Mouse (Mus musculus): ENCODE data around the gene Cela1. TPM values are rescaled to one million over a fixed set of nuclear protein-coding genes. Genes with fewer than 3 reads are reported as not detected.

The Cela1 gene
- polyA plus RNA-seq, 1 experiment from 2014 or later: 1.7 TPM

- H3K27ac ChIP-seq (replicated peaks): no peak overlapping the region
- H3K36me3 ChIP-seq: no peaks in the 10 kb centered on the region
- peaks cover 11% of the 10 kb centered on the region for H3K4me1 ChIP-seq
- no peak for DNase-seq (ENCODE audit: low spot score)
- 15% methylated on average over 7 of the region's 7 CpGs for WGBS
- no peaks in the 10 kb centered on the region for H3K27me3 ChIP-seq (ENCODE audit: low read depth, poor library complexity, severe bottlenecking)
- H3K9me3 ChIP-seq (replicated peaks): no peaks in the 10 kb centered on the region; the same call in 1 of the 2 replicates
- H3K4me3 ChIP-seq: no peak overlapping the region
Observed at GRCm38 (mm10) chr15:100666219-100666696, 21.5 kb downstream of the Cela1 start.

GRCm38 (mm10) chr15:100665411-100666218 lies 22.1 kb downstream of the Cela1 start:
- H3K27ac ChIP-seq (replicated peaks): no peak overlapping the region
- 45% methylated on average over 9 of the region's 9 CpGs for WGBS
- no peak for DNase-seq (ENCODE audit: low spot score)
- H3K36me3 ChIP-seq: no peaks in the 10 kb centered on the region
- no peaks in the 10 kb centered on the region for H3K27me3 ChIP-seq (ENCODE audit: low read depth, poor library complexity, severe bottlenecking)
- H3K9me3 ChIP-seq (replicated peaks): no peaks in the 10 kb centered on the region; the same call in 1 of the 2 replicates
- peaks cover 11% of the 10 kb centered on the region for H3K4me1 ChIP-seq
- H3K4me3 ChIP-seq: no peak overlapping the region

- Histone ChIP-seq H3K9me3 (replicated peaks) (no peaks in the 10 kb centered on the region; the same call in 1 of the 2 replicates), H3K27ac (replicated peaks) (no peak overlapping the region), H3K4me3 (no peak overlapping the region), H3K27me3 (ENCODE audit: low read depth, poor library complexity, severe bottlenecking) (no peaks in the 10 kb centered on the region), H3K36me3 (no peaks in the 10 kb centered on the region), H3K4me1 (peaks cover 11% of the 10 kb centered on the region)
- 84% methylated on average over 9 of the region's 9 CpGs for WGBS
- DNase-seq (ENCODE audit: low spot score): no peak
Observed at GRCm38 (mm10) chr15:100664813-100665274, 22.9 kb downstream of the Cela1 start.

GRCm38 (mm10) chr15:100660805-100661204 lies 26.9 kb downstream of the Cela1 start:
- Histone ChIP-seq H3K4me3 (no peak overlapping the region), H3K27me3 (ENCODE audit: low read depth, poor library complexity, severe bottlenecking) (no peaks in the 10 kb centered on the region), H3K4me1 (no peaks in the 10 kb centered on the region; the same call in 1 of the 2 replicates), H3K27ac (replicated peaks) (no peak overlapping the region), H3K9me3 (replicated peaks) (no peaks in the 10 kb centered on the region), H3K36me3 (no peaks in the 10 kb centered on the region)
- no peak for DNase-seq (ENCODE audit: low spot score)
- 90% methylated on average over 5 of the region's 5 CpGs for WGBS

GRCm38 (mm10) chr15:100660306-100660705 lies 27.4 kb downstream of the Cela1 start:
- 87% methylated on average over 9 of the region's 9 CpGs for WGBS

DNA sequence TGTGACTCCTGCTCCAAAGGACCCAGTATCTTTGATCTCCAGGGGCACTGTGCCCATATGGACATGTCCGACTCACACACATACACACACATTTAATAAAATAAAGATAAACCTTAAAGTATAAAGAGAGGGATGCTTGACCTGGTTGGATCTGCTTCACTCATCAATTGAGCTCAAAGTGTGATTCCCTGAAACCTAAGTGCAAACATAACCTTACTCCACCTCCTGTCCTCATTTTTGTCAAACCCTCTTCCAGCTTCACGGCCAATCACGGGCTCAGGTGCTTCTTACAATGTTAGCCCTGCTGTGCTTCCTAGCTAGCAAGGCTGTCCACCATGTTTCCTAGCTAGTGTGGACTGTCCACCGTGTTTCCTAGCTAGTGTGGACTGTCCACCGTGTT lies 32.5 kb downstream of the Cela1 start:
- Histone ChIP-seq H3K27ac (replicated peaks) (no peak overlapping the region), H3K4me3 (no peak overlapping the region), H3K27me3 (ENCODE audit: low read depth, poor library complexity, severe bottlenecking) (no peaks in the 10 kb centered on the region), H3K36me3 (no peaks in the 10 kb centered on the region), H3K4me1 (no peaks in the 10 kb centered on the region), H3K9me3 (replicated peaks) (no peaks in the 10 kb centered on the region)
- no peak for DNase-seq (ENCODE audit: low spot score)
- 89% methylated on average over 5 of the region's 5 CpGs for WGBS

More at GRCm38 (mm10) chr15:100660306-100660705, 27.4 kb downstream of the Cela1 start:
- no peaks in the 10 kb centered on the region for H3K36me3 ChIP-seq
- H3K4me3 ChIP-seq: no peak overlapping the region
- DNase-seq (ENCODE audit: low spot score): no peak
- H3K27ac ChIP-seq (replicated peaks): no peak overlapping the region
- no peaks in the 10 kb centered on the region for H3K27me3 ChIP-seq (ENCODE audit: low read depth, poor library complexity, severe bottlenecking)
- H3K9me3 ChIP-seq (replicated peaks): no peaks in the 10 kb centered on the region
- H3K4me1 ChIP-seq: no peaks in the 10 kb centered on the region

DNA sequence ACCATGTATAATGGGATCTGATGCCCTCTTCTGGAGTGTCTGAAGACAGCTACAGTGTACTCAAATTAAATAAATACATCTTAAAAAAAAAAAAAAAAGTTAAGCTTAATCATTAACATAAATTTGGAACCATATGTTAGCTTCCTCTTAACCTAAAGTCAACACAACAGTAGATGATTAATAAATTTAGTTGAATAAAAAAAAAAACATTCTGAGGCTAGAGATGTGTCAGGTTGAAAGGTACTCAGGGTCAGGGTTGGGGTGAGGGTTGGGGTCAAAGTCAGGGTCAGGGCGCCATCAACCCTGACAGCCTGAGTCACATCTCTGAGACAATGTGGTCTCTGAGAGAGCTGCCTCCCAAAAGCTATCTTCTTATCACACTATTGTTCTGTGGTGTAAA lies 33.5 kb downstream of the Cela1 start:
- Histone ChIP-seq H3K4me3 (no peak overlapping the region), H3K27me3 (ENCODE audit: low read depth, poor library complexity, severe bottlenecking) (no peaks in the 10 kb centered on the region), H3K9me3 (replicated peaks) (no peaks in the 10 kb centered on the region), H3K36me3 (no peaks in the 10 kb centered on the region), H3K4me1 (no peaks in the 10 kb centered on the region), H3K27ac (replicated peaks) (no peak overlapping the region)
- no peak for DNase-seq (ENCODE audit: low spot score)
- WGBS: 85% methylated on average over 1 of the region's 1 CpGs

DNA sequence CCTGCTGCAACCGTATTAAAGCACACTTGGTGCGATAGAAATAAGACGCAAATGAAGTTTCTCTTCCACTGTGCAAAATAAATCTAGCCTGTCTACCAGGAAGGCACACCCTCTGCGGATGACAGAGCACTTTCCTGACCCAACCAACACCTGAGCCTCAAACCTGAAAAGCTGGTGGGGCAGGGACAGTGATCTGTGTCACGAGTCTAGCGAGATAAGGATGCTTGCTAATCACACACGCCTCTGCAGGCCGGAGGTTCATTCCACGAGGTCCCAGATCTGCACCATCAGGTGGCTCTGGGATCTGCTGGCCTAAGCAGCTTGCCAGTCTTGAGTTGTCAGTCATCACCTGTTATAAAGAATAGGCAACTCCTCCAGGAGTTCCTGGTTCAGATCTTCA lies 36.1 kb downstream of the Cela1 start:
- H3K36me3 ChIP-seq: no peaks in the 10 kb centered on the region
- no peak overlapping the region for H3K27ac ChIP-seq (replicated peaks)
- 86% methylated on average over 9 of the region's 9 CpGs for WGBS
- H3K9me3 ChIP-seq (replicated peaks): no peaks in the 10 kb centered on the region
- DNase-seq (ENCODE audit: low spot score): no peak
- no peak overlapping the region for H3K4me3 ChIP-seq
- H3K4me1 ChIP-seq: no peaks in the 10 kb centered on the region
- no peaks in the 10 kb centered on the region for H3K27me3 ChIP-seq (ENCODE audit: low read depth, poor library complexity, severe bottlenecking)

GRCm38 (mm10) chr15:100650111-100650510 lies 37.6 kb downstream of the Cela1 start:
- no peak for DNase-seq (ENCODE audit: low spot score)
- H3K4me3 ChIP-seq: no peak overlapping the region
- peaks cover 2% of the 10 kb centered on the region for H3K4me1 ChIP-seq
- WGBS: 88% methylated on average over 10 of the region's 10 CpGs
- no peaks in the 10 kb centered on the region for H3K27me3 ChIP-seq (ENCODE audit: low read depth, poor library complexity, severe bottlenecking)
- H3K27ac ChIP-seq (replicated peaks): no peak overlapping the region
- H3K36me3 ChIP-seq: no peaks in the 10 kb centered on the region
- no peaks in the 10 kb centered on the region for H3K9me3 ChIP-seq (replicated peaks)

DNA sequence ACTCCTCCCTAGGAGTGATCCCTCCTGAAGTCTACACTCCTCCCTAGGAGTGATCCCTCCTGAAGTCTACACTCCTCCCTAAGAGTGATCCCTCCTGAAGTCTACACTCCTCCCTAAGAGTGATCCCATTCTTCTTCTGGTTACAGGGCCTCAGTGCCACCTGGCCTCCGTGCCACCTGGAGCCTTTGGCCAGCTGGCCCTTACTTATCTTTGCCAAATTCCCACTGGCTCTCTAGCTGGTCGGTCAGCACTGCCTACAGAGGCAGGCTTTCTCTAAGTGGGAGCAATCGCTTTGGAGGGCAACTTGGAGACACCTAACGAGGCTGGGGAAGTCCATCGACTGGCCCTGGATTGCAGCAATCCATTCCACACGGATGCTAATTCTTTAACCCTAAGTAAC lies 41.6 kb downstream of the Cela1 start:
- no peak for DNase-seq (ENCODE audit: low spot score)
- Histone ChIP-seq H3K4me3 (no peak overlapping the region), H3K27me3 (ENCODE audit: low read depth, poor library complexity, severe bottlenecking) (no peaks in the 10 kb centered on the region), H3K4me1 (peaks cover 7% of the 10 kb centered on the region), H3K27ac (replicated peaks) (no peak overlapping the region), H3K9me3 (replicated peaks) (no peaks in the 10 kb centered on the region), H3K36me3 (no peaks in the 10 kb centered on the region)
- 81% methylated on average over 6 of the region's 6 CpGs for WGBS

DNA sequence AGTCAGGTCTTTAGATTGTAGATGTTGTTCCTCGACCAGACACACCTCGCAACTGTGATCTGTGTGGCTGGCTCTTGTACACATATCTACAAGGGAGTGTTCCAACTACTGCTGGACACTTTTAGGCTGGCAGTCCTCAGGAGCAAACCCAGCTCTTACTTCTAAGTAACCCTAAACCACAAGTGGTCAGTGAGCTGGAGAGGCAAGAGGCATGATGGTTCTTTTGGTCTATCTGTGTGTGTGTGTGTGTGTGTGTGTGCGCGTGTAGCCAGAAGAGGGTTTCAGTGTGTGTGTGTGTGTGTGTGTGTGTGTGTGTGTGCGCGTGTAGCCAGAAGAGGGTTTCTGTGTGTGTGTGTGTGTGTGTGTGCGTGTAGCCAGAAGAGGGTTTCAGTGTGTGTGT lies 45.3 kb downstream of the Cela1 start:
- no peak overlapping the region for H3K4me3 ChIP-seq

GRCm38 (mm10) chr15:100641226-100641810 lies 46.4 kb downstream of the Cela1 start:
- WGBS: 68% methylated on average over 13 of the region's 16 CpGs
- H3K36me3 ChIP-seq: no peaks in the 10 kb centered on the region

More for the DNA sequence above, 45.3 kb downstream of the Cela1 start:
- H3K36me3 ChIP-seq: no peaks in the 10 kb centered on the region
- H3K4me1 ChIP-seq: peaks cover 15% of the 10 kb centered on the region
- H3K27me3 ChIP-seq (ENCODE audit: low read depth, poor library complexity, severe bottlenecking): peaks cover 18% of the 10 kb centered on the region
- no peak overlapping the region for H3K27ac ChIP-seq (replicated peaks)
- no peak for DNase-seq (ENCODE audit: low spot score)
- WGBS: 90% methylated on average over 7 of the region's 7 CpGs
- no peaks in the 10 kb centered on the region for H3K9me3 ChIP-seq (replicated peaks)

More at GRCm38 (mm10) chr15:100641226-100641810, 46.4 kb downstream of the Cela1 start:
- H3K27me3 ChIP-seq (ENCODE audit: low read depth, poor library complexity, severe bottlenecking): peaks cover 29% of the 10 kb centered on the region
- no peak overlapping the region for H3K27ac ChIP-seq (replicated peaks)
- no peak for DNase-seq (ENCODE audit: low spot score)
- no peaks in the 10 kb centered on the region for H3K9me3 ChIP-seq (replicated peaks)
- no peak overlapping the region for H3K4me3 ChIP-seq
- peaks cover 25% of the 10 kb centered on the region for H3K4me1 ChIP-seq

Data from midbrain, embryonic 10.5 days (tissue).